In the genomic region with DNA sequence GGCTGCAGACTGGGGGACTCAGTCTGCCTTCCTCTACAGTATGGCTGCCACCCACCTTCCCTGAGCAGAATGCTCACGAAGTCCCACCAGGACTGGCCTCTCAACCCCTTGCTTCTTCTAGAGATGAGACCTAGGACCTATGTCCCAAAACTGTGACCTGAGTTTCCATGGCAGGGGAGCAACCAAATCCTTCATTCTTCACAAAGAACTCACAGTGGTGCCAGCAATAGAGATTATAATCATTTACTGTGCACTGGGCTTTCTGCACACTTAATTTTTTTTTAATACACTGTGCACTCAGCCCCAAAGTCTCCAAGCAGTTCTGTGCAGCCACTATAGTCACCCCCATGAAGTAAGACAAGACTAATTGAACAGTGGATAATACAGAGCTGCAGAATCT, we compare ENCODE assay signal across 17 mouse cellular contexts.
DNase-seq lines count a peak whose midpoint lies in the region; ATAC-seq and TF ChIP-seq lines count a peak whose summit lies in the region.
"Had no signal": no experiment of that assay in that cellular context is flagged by ENCODE, and none has a peak within 500 bp of the region (broad histone marks: within the 10 kb centered on the region; RNA-seq: fewer than 3 reads in every experiment).

No protein-coding gene starts in this region.

- H3K4me1 ChIP-seq in midbrain, embryonic 10.5 days, result peaks cover 62% of the 10 kb centered on the region
- H3K4me1 ChIP-seq in midbrain, postnatal 0 days (ENCODE audit: insufficient read depth, low read length), result no peaks in the 10 kb centered on the region
- H3K4me1 ChIP-seq in forebrain, embryonic 15.5 days, result peaks cover 17% of the 10 kb centered on the region
- peaks cover 39% of the 10 kb centered on the region for H3K4me1 ChIP-seq in liver, embryonic 16.5 days (ENCODE audit: control insufficient read depth, low read depth, low read length)
- H3K4me1 ChIP-seq: limb, embryonic 15.5 days had no signal

- H3K27me3 ChIP-seq in midbrain, embryonic 10.5 days (ENCODE audit: low read depth, poor library complexity, severe bottlenecking), result peaks cover 83% of the 10 kb centered on the region
- H3K27me3 ChIP-seq in midbrain, postnatal 0 days (ENCODE audit: insufficient read depth, low read length), result no peaks in the 10 kb centered on the region
- no peaks in the 10 kb centered on the region for H3K27me3 ChIP-seq in forebrain, embryonic 15.5 days
- H3K27me3 ChIP-seq in liver, embryonic 16.5 days (ENCODE audit: control insufficient read depth, insufficient read depth, low read depth, low read length), result no peaks in the 10 kb centered on the region
- H3K27me3 ChIP-seq: limb, embryonic 15.5 days had no signal

- H3K27ac ChIP-seq in midbrain, embryonic 10.5 days (replicated peaks), result peak overlapping the region; percentile 80
- no peak overlapping the region for H3K27ac ChIP-seq in midbrain, postnatal 0 days (ENCODE audit: low read depth, low read length)
- no peak overlapping the region for H3K27ac ChIP-seq in forebrain, embryonic 15.5 days (replicated peaks)
- peak overlapping the region; percentile 73 for H3K27ac ChIP-seq in liver, embryonic 16.5 days (ENCODE audit: low read length)
- H3K27ac ChIP-seq: limb, embryonic 15.5 days; stomach, postnatal 0 days had no signal

- TF ChIP-seq CTCF in midbrain, postnatal 0 days (IDR thresholded peaks at IDR 0.05), result no peak

- no peaks in the 10 kb centered on the region for H3K9me3 ChIP-seq in midbrain, embryonic 10.5 days (replicated peaks)
- H3K9me3 ChIP-seq in midbrain, postnatal 0 days (ENCODE audit: low read length), result no peaks in the 10 kb centered on the region
- no peaks in the 10 kb centered on the region for H3K9me3 ChIP-seq in forebrain, embryonic 15.5 days
- H3K9me3 ChIP-seq in liver, embryonic 16.5 days (replicated peaks; ENCODE audit: control insufficient read depth, low read length), result no peaks in the 10 kb centered on the region
- H3K9me3 ChIP-seq: limb, embryonic 15.5 days had no signal

- H3K9ac ChIP-seq in midbrain, postnatal 0 days (replicated peaks; ENCODE audit: low read length, poor library complexity, severe bottlenecking), result no peak overlapping the region
- H3K9ac ChIP-seq in forebrain, embryonic 15.5 days (replicated peaks), result no peak overlapping the region
- H3K9ac ChIP-seq in liver, embryonic 16.5 days (ENCODE audit: low read depth, low read length), result 0 out of 2 replicates have a peak overlapping the region, but pooled peaks have one; percentile 3
- H3K9ac ChIP-seq: limb, embryonic 15.5 days had no signal

- WGBS in midbrain, embryonic 10.5 days, result 34% methylated on average over 1 of the region's 1 CpGs
- WGBS in midbrain, postnatal 0 days, result 36% methylated on average over 1 of the region's 1 CpGs
- 5% methylated on average over 1 of the region's 1 CpGs for WGBS in forebrain, embryonic 15.5 days
- 73% methylated on average over 1 of the region's 1 CpGs for WGBS in liver, embryonic 16.5 days (ENCODE audit: insufficient replicate concordance)

- no peak for ATAC-seq in midbrain, postnatal 0 days (ENCODE audit: low FRiP score)
- ATAC-seq in forebrain, embryonic 15.5 days (replicated peaks), result peak; percentile 30; the same call in 1 of the 2 replicates
- no peak for ATAC-seq in liver, embryonic 16.5 days (ENCODE audit: low read depth)
- ATAC-seq: intestine, postnatal 0 days had no signal

- H3K4me3 ChIP-seq in midbrain, embryonic 10.5 days, result no peak overlapping the region
- H3K4me3 ChIP-seq in midbrain, postnatal 0 days (ENCODE audit: low read depth, low read length), result no peak overlapping the region
- H3K4me3 ChIP-seq in forebrain, embryonic 15.5 days, result no peak overlapping the region
- no peak overlapping the region for H3K4me3 ChIP-seq in liver, embryonic 16.5 days (ENCODE audit: low read depth, low read length)
- H3K4me3 ChIP-seq: limb, embryonic 15.5 days had no signal

- H3K4me2 ChIP-seq in midbrain, postnatal 0 days (ENCODE audit: low read depth, low read length, poor library complexity, severe bottlenecking), result no peak overlapping the region
- H3K4me2 ChIP-seq in forebrain, embryonic 15.5 days (replicated peaks), result no peak overlapping the region
- H3K4me2 ChIP-seq in liver, embryonic 16.5 days (ENCODE audit: low read depth, low read length), result peak overlapping the region; percentile 31
- H3K4me2 ChIP-seq: heart, embryonic 11.5 days; limb, embryonic 15.5 days had no signal

- no peak for DNase-seq in midbrain, embryonic 10.5 days (ENCODE audit: low spot score)
- DNase-seq in midbrain, postnatal 0 days (ENCODE audit: low spot score), result no peak
- DNase-seq in urinary bladder, postnatal 25 days (ENCODE audit: low spot score), result no peak
- no peak for DNase-seq in adrenal gland, adult 2 months
- DNase-seq in lung, postnatal 36 days, result no peak
- DNase-seq: adrenal gland, adult 8-10 months; cerebellum, adult 11-12 months; gastrocnemius, postnatal 25 days; heart, postnatal 36 days; kidney, postnatal 10 days; thymus, postnatal 25 days had no signal

- H3K36me3 ChIP-seq in midbrain, embryonic 10.5 days, result no peaks in the 10 kb centered on the region
- no peaks in the 10 kb centered on the region for H3K36me3 ChIP-seq in midbrain, postnatal 0 days (ENCODE audit: insufficient read depth, low read length)
- no peaks in the 10 kb centered on the region for H3K36me3 ChIP-seq in forebrain, embryonic 15.5 days
- H3K36me3 ChIP-seq in liver, embryonic 16.5 days (ENCODE audit: control insufficient read depth, insufficient read depth), result no peaks in the 10 kb centered on the region
- H3K36me3 ChIP-seq: limb, embryonic 15.5 days had no signal

Comparison
In these comparisons a context has a peak if more than half of its experiments do, and no peak if none do; other contexts are left out.
1. H3K27ac ChIP-seq: peak in midbrain, embryonic 10.5 days (single experiment) and liver, embryonic 16.5 days (single experiment); none in midbrain, postnatal 0 days (single experiment) and forebrain, embryonic 15.5 days (single experiment).